Mouse (Mus musculus) kidney, postnatal 36 days (tissue): ENCODE measurements around the gene Hif3a.

Experiments used
- DNase-seq, 2 experiments: peaks; one replicate each; pipeline ENCODE4 v3.0.0; 2021 to 2022; ENCODE audit warnings: mixed read lengths in 2 of 2

Hif3a gene

GRCm38 (mm10) chr7:17056081-17056581, 6.1 kb downstream of the Hif3a start:
- DNase-seq, result peak; percentile 98

DNA sequence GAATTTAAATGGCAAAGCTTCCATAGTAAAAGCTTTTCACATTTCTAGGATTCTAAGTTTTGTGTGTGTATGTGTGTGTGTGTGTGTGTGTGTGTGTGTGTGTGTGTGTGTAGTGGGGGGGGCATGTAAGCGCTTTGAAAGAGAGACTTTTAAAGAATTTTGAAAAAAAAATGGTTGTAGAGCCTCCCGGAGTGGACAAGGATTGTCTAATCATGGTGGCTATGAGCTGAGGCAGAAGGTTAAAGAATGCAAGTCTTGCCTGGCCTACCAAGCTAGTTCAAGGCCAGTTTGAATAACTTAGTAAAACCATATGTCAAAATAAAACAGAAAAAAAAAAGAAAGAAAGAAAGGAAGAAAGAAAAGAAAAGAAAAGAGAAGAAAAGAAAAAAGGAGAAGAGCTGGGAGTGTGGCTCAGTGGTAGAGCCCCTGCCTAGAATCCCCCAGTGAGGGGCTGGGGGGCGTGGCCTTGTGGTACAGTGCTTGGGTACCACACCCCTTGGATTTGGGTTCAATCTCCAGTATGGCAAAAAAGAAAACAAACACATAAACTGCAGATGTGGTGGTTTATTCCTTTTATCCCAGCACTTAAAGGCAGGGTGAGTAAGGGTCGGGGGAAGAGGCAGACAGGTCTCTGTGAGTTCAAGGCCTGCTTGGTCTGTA, 6.8 kb downstream of the Hif3a start:
- no peak for DNase-seq

DNA sequence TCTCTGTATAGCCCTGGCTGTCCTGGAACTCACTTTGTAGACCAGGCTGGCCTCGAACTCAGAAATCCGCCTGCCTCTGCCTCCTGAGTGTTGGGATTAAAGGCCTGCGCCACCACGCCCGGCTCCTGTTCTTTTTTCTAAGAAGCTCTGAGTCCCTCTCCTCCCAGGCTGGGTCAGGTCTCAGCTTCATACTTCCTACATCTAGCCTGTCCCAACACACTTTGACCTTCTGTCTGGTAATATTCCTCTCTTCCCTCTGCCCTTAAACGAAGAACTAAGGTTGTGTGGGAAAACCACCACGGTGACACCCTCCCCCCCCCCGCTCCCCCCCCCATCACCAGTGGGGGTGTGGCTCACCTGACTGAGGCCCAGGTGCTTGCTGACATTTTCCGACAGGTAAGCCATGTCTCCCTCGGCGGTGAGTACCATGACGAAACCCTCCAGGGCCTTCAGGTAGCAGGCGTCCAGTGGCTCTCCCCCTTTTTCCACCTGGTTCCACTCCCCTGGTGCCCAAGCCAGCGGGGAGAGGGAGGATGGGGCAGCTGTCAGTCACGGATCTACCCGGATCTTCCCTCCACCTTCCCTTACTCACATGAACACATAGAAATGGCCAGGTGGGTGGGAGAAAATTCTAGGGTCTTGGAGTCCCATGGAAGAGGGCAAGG, 7.8 kb downstream of the Hif3a start:
- no peak for DNase-seq

GRCm38 (mm10) chr7:17050933-17051594, 11.2 kb downstream of the Hif3a start:
- DNase-seq, result peak; percentile 79 to 88

- DNase-seq, result no peak
These were observed 11.7 kb downstream of the Hif3a start for GRCm38 (mm10) chr7:17050491-17050890.

GRCm38 (mm10) chr7:17048431-17049190, 13.6 kb downstream of the Hif3a start:
- DNase-seq, result no peak

- no peak for DNase-seq
These were observed 15.1 kb downstream of the Hif3a start for GRCm38 (mm10) chr7:17047041-17047682.

DNA sequence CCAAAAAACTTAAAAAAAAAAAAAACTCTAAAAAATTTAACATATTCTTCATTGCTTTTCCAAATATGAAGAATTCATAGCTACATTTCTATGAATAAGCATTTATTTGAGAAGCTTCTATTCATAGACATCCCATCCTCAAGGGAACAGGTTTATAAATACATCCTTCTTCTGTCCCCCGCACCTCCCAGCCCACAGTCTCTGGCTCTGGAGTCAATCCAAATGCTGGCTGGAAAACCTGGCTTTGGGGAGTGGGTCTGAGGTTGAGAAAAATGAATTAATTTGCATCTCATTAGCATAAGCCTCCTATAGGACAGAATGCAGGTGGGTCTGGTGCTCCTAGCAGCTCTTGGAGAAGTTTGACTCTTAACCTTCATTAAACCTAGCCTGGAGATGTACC, 16.5 kb downstream of the Hif3a start:
- no peak for DNase-seq

- DNase-seq, result no peak
These were observed 22.9 kb downstream of the Hif3a start for GRCm38 (mm10) chr7:17039373-17039772.

GRCm38 (mm10) chr7:17038018-17038695, 24.1 kb downstream of the Hif3a start:
- DNase-seq, result no peak

DNA sequence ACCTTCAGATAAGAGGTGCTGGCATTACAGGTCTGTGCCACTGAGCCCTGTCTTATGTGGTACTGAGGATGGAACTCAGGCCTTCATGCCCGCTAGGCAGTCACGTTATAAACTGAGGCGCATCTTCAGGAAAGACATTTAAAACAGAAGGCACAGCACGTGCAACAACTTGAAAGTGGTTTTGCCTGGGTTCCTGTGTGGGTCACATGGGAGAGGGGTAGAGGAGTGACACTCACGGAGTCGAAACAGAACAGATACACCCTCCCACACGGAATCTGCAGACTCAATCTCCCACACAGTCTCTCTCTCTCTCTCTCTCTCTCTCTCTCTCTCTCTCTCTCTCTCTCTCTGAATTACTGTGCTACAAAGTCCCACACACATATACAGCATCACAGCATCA, 32.0 kb downstream of the Hif3a start:
- DNase-seq, result no peak

DNA sequence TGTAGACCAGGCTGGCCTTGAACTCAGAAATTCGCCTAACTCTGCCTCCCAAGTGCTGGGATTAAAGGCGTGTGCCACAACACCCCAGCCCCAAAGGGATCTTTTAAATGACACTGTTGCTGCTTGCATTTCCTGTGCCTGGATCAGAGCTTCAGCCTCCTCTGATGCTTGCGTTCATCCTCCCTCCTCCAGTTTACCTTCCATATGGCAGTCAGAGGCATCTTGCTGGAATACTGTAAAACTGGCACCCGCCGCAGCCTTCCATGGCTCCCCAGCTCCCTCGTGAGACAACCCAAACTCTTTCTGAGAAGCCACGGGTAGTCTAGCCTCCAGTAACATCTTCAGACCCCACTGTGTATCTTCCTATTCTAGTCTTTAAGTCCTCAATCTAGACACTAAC, 33.3 kb downstream of the Hif3a start:
- no peak for DNase-seq

GRCm38 (mm10) chr7:17027588-17028343, 34.5 kb downstream of the Hif3a start, which contains the start of gene Ppp5c:
Gene Ppp5c, minus strand, starts transcription at chr7:17027924.
- peak; percentile 93 for DNase-seq

DNA sequence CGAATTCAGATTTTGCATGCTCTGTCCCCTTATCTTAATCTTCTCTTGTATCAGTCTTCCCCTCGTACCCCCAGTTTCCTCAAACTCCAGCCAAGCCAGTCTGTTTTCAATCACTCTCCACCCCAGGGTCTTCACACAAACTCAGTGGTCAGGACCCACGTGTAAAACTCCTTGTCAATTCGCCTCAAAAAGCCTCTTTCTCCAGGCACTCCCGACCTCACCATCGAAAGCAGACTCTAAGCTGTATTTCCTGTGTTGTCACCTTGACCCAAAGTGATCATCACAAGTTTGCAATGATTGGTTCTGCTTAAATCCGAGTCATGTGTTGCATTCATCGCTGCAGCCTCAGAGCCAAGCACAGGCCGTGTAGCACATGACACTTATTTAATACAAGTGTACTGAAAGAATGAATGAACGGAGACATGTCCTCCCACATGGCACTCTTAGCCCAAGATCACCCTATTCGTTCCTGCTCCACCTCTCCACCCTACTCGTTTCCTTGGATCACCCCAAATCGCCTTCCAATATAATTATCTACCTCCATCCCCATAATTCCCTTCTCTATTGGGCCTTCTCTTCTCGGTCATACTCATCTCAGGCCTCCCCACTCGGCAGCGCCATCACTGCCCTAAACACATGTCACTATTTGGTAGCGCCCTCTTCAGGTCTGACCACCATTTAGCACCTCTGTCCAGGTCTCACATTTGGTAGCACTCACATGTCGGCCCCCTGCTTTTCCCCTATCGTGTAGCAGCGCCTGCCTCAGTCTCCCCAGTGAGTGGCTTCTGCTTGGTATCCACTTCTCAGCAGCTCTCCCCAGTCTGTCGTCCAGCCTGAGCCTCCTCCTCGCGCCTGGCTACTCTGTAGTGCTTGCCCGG, 35.3 kb downstream of the Hif3a start:
- DNase-seq, result peak; percentile 74 to 80

DNA sequence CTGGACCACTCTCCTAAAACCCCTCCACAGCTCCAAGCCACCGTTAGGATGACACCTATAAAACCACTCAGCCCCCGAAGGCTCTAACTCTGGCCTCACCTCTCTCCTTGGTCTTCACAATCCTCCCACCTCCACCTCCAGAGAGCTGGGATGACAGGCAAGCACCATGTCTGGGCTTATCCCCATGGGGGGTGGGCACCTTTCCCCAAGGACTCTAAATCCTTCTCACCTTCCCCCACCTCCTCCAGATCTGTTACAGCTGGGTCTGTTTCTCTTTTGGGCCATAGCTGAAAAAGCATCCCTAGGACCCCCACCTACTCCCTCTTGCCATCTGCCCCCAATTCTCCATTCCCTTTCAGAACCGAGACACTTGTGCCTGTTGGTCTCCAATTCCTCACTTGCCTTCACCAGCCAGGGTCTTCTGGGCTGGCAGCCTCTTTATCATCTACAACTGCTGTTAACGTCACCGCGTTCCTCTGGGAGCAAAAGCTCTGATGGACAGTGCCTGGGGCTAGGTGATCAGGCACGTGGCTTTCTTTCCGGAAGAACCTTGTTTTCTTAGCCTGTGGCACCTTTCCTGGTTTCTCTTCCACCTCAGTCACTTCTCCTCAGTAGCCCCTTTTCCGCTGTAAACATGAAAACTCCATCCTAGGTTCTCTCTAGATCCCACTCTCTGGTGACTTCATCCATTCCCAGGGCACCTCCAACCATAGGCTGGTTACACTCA, 36.2 kb downstream of the Hif3a start:
- no peak for DNase-seq

DNA sequence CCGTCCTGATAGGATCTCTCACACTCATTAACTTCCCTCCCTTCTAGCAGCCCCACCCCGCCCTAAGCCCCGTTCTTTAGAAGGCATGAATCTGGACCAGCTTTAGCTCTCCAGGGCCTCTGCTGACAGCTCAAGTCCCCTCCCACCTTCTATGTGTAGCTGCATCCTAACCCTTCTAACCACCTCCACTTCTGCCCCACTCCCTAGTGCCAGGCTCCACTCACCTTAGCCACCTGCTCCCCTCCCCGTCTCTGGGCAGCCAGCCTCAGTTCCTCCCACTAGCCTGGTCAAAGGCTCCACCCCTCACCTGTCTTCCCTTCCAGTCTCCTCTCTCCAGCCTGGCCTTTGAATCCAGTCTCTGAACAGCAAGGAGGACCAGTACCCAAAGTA, 36.7 kb downstream of the Hif3a start:
- DNase-seq, result peak; percentile 57 to 62

- peak; percentile 77 to 82 for DNase-seq
These were observed 37.3 kb downstream of the Hif3a start for GRCm38 (mm10) chr7:17024814-17025504.

- DNase-seq, result peak; percentile 59 to 77
These were observed 38.1 kb downstream of the Hif3a start for GRCm38 (mm10) chr7:17024141-17024540.

DNA sequence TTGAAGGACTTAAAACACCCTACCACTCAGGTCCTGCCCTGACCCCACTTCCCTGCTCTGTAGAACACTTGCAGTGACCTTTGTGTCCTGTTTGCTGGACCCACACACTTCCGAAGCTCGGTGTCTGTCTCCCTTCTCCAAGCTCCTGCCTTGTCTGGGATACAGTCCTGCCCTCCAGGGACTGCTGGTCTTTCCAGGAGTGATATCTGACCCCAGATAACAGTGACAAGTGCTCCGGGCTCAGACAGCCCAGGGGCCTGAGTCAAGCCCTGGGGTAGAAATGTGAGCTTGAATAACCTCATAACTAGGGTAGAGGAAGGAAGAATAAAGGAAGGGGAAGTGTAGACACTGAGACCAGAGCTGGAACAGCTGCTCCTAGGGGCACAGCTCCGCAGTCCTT, 38.5 kb downstream of the Hif3a start:
- peak; percentile 34 to 37 for DNase-seq
